Mouse (Mus musculus): ENCODE results near the gene Slc44a2.

- TF ChIP-seq CTCF (IDR thresholded peaks at IDR 0.05; ENCODE audit: insufficient read depth, low read depth, low read length) (no peak), POLR2A (IDR thresholded peaks at IDR 0.05; ENCODE audit: insufficient read depth, low read depth, low read length) (no peak)
Measured at GRCm38 (mm10) chr9:21331365-21332140, 11.1 kb downstream of the Slc44a2 start.
